Mouse (Mus musculus): ENCODE measurements around the gene Apopt1.

GRCm38 (mm10) chr12:111738754-111739153, 25.7 kb downstream of the Apopt1 start:
- TF ChIP-seq CTCF (IDR thresholded peaks at IDR 0.05; ENCODE audit: low read depth) (peak; percentile 77), EP300 (optimal IDR thresholded peaks at IDR 0.05) (no peak)

Data from stomach, postnatal 0 days (tissue).